Mouse (Mus musculus) frontal cortex, postnatal 25 days (tissue): ENCODE measurements around the gene Msh6.
"Not testable (repeated sequence)": the region's sequence is repeated elsewhere in the genome, so short reads cannot be mapped to it uniquely, and the experiment has no call there.

Experiments used
- DNase-seq, 2 experiments: peaks; one replicate each; pipeline ENCODE4 v3.0.0; 2022; ENCODE audit warnings: low spot score in 2 of 2

The Msh6 gene

DNA sequence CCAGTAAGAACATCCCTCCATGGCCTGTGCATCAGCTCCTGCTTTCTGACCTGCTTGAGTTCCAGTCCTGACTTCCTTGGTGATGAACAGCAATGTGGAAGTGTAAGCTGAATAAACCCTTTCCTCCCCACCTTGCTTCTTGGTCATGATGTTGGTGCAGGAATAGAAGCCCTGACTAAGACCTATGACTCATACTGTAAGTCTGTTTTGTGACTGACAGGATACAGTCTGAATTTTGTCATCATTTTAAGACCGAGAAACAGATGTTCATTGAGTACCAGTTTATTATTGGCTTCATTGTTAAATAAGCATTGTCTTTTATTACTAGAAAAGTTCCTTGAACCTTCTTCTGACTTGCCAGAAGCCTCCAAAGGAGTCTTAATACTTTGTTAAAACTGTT lies 4.8 kb downstream of the Msh6 start:
- not testable (repeated sequence) for DNase-seq

DNA sequence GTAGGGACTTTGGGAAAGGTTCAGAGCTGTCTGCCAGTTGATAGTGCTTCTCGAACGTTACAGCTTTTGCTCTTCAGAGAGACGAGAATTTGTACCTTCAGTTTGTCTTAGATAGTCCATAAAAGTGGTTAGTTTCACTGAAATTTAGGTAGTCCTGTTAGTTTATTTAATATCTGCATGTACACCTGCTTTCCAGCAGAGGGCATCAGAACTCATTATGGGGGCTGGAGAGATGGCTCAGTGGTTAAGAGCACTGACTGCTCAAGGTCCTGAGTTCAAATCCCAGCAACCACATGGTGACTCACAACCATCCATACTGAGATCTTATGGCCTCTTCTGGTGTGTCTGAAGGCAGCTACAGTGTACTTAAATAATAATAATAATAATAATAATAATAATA lies 7.2 kb downstream of the Msh6 start:
- DNase-seq, result no peak

DNA sequence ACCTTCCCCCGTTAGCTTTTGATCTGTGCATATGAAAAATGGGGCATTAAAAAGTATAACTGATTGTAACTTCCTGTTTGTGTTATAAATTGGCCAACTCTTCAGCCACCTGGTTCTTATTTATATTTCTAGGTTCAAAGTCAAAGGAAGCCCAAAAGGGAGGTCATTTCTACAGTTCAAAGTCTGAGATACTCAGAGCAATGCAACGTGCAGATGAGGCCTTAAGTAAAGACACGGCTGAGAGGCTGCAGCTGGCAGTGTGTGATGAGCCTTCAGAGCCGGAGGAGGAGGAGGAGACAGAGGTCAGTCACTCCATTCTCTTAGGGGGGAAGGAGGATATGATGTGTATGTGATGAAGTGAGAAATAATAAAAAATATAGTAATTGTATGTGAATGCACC lies 8.5 kb downstream of the Msh6 start:
- DNase-seq, result no peak

DNA sequence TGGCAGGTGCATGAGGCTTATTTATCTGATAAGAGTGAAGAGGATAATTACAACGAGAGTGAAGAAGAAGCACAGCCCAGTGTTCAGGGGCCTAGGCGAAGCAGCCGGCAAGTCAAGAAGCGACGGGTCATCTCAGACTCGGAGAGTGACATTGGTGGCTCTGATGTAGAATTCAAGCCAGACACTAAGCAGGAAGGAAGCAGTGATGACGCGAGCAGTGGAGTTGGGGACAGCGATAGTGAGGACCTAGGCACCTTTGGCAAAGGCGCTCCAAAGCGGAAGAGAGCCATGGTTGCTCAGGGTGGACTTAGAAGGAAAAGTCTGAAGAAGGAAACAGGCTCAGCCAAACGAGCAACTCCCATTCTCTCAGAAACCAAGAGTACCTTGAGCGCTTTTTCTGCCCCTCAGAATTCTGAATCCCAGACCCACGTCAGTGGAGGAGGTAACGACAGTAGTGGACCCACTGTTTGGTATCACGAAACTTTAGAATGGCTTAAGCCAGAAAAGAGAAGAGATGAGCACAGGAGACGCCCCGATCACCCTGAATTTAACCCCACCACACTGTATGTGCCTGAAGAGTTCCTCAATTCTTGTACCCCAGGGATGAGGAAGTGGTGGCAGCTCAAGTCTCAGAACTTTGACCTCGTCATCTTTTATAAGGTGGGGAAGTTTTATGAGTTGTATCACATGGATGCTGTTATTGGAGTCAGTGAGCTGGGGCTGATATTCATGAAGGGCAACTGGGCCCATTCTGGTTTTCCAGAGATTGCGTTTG lies 9.8 kb downstream of the Msh6 start:
- no peak for DNase-seq

DNA sequence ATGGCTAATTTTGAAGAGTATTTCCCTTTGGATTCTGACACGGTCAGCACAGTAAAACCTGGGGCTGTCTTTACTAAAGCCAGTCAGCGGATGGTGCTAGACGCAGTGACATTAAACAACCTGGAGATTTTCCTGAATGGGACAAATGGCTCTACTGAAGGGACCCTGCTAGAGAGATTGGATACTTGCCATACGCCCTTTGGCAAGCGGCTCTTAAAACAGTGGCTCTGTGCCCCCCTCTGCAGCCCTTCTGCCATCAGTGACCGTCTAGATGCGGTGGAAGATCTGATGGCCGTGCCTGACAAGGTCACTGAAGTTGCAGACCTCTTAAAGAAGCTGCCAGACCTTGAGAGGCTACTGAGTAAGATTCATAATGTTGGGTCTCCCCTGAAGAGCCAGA lies 11.1 kb downstream of the Msh6 start:
- DNase-seq, result no peak

DNA sequence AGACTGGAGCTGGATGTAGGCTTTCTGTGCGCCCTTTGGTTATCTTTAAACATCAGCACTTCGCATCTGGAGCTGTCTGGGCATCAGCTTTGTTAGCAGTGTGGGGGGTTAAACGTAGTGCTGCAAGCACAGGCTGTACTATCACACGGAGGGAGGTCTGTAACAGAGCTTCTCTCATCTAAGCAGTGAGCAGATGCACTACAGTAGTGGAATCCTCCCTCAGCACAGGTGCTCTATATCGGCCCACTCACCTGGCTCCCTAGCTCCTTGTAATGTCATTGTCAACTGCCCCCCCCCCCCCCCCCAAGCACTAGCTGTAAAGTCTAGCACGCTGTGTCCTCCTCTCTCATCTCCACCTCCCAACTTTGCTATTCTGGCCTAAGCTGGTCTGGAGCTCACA lies 12.6 kb downstream of the Msh6 start:
- no peak for DNase-seq

DNA sequence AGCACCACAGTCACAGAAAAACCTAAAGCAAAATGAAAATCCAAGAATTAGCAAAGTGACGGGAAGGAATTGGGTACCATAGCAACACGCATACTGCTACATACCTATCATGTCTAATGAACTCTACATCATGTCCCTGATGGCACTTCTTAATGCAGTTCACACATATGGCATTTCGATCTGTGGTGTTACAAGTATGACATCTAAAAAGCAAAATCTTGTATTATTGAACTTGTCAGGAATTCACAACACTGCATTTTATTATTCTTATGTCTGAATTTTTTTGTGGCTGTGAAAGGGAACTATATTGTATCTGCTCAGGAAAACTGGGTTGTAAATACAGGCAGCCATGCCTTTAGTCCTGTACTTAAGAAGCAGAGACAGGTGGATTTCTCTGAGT lies 17.3 kb downstream of the Msh6 start:
- DNase-seq, result no peak

DNA sequence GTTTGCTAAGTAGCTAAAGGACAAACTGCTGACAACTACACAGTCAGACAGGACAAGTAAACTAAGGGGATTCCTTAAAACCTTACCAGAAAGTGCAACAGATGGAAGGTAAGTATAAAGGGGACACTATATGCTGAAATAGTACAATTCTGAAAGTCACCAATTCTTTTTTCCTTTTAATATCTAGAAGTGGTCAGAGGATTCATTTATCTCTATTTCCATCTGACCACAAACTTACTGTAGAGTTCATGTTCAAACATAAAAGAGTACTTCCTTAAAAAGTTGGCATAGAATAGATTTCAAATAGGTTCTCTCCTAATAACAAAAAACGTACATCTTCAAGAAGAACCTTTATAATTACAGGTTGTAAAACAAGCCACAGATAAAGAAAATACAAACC lies 18.5 kb downstream of the Msh6 start:
- no peak for DNase-seq

DNA sequence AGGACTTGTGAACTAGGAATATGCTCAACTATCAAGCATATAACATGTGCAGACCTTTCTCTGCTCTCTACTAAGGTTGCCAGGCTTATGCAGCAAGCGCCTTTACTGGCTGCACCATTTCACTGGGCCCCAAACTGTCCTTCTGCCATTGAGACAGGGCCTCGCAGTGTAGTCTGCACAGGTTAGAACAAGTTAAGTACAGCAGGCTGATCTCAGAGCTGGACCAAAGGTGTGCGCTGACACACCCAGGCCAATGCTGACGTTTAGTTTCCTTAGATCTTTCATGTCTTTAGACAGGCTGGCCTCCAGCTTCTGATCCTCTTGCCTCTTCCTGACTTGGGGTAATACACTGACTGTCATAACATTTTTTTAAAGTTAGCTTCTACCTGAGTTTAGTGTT lies 22.9 kb downstream of the Msh6 start:
- DNase-seq, result no peak

DNA sequence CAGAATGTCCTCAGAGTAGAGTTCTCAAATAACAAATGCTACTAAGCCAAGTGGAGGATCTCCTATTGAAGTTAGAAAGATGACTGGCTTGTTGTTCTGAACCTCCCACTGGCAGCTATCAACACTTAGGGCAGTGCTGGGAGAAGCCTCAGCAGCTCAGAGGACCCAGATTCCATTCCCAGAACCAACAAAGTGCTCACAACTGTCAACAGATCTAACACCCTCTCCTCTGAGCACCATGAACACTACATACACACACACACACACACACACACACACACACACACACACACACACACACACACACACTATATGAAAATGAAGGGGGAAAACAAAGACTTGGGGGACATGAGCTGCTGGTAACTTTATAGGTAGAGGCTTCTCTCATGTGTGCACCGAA lies 30.0 kb downstream of the Msh6 start:
- no peak for DNase-seq

DNA sequence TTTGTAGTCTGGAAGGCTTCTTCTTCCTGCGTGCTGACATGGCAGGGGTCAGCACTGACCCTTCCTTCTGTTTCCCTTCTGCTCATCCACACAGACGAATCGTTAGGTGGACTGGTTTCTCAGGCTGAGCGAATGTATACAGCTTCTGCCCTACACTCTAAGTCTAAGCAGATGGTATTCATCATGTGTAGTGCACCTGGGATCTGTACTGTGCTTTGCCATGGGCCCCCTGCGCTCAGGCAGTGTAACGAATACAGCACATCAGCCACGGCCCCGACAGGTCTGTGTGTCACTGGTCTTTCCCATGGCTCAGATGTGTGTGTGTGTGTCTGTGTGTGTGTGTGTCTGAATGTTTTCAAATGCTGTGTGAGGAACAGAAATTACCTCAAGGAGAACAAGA lies 32.1 kb downstream of the Msh6 start:
- DNase-seq, result no peak

DNA sequence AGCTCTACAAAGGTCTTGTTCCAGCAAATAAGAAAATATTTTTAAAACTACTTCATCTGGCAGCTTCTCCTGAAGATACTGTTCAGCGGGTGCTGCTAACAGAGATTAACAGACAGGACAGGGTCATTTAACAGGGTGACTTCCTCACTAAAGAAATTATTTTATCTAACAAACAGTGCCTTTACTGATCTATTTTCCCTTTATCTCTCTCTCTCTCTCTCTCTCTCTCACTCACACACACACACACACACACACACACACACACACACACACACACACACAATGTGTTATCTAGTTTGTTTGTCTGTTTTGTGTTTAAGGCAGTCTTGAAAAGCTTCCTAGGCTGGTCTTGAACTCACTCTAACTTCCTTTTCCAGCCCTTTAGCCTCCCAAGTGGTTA lies 39.6 kb downstream of the Msh6 start:
- no peak for DNase-seq

DNA sequence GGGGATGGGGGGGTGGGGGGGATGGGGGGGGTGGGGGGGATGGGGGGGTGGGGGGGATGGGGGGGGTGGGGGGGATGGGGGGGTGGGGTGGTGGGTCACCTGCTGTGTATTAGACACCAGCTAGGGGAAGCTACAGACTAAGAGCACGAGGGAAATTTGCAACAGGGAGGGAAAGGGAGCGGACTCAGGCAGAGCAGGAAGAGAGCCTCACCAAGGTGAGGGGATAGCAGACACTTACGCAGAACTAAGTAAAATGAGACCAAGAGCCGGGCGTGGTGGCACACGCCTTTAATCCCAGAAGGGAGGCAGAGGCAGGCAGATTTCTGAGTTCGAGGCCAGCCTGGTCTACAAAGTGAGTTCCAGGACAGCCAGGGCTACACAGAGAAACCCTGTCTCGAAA lies 41.2 kb downstream of the Msh6 start:
- not testable (repeated sequence) for DNase-seq

DNA sequence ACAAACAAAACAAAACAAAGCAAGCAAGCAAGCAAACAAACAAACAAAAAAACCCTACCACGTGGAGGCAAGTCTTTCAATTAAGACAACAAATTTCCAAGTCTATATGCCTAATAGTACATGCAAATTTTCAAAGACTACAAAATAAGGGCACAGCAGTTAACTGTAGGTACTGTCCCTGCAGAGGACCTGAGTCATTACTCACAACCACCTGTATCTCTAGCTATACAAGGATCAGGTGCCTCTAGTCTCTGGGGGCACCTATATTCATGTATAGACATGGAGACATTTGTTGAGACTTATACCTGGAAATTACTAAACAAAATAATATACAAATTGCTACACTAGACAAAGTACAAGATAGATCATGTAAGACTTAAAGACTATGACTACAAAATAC lies 49.1 kb downstream of the Msh6 start:
- no peak for DNase-seq

DNA sequence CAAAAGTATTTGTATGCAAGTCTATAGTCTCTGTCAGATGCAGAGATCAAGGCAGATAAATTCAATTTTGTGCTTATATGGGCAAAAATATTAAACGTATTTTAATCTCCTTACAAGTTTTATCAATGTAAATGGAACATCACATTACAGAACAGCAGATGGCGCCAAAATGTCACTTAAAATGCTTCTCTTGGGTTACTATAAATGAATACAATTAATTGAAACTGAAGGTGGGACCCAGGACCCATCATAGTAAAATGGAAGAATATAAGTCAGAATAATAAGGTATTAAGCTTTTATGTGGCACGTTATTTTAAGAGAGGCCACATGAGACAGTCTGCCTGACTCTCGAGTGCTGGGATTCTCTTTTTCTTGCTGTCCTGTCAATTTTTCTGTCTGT lies 50.4 kb downstream of the Msh6 start:
- no peak for DNase-seq

DNA sequence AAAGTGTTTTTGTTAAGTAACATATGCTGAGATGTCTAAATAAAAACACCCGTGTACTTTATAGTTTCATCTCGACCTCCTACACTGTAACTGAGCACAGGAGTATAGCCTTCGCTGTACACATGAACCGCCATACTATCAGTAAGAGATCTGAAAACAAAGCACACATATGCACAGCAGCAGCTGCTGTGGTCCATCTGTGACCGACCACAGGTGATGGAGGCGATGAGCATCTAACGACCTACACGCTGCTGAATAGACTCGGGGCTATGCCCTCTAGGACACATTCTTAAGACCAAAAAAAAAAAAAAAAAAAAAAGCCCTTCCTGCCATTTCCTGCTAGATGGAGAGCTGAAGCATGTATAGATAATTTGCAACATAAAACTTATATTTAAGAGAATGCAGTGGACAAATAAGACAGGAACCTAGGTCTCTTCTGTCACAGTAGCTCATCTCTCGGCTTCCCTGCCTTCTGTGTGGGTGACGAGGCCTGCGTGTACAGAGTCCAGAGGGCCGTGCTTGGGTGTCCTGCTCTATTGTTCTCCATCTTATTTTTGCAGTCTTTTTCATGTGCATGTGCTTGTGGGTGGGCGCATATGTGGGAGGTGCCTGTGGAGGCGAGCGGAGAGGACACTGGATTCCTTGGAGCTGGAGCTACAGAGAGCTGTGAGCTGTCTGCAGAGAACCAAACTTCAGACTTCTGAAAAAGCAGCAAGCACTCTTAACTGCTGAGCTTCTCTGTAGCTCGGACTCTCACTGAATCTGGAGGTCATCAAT lies 54.5 kb downstream of the Msh6 start:
- peak in 1 of 2 experiments; percentile 9 for DNase-seq

DNA sequence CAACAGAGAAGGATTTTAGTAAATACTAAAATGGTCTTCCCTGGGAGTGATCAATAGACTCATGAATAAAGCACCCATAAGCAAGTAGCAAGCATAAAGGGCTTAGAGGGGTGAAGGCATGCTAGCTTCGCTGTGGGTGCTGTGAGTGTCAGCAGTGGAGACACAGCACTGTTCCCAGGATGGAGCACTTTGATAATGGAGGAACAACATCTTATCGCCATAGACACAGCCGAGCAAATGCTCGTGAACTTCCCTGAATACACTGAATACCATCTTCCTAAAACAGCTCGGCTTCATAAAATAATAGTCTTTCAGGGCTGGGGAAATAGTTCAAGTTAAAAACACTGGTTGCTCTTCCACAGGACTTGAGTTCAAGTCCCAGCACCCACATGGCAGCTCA lies 56.9 kb downstream of the Msh6 start:
- DNase-seq, result no peak

DNA sequence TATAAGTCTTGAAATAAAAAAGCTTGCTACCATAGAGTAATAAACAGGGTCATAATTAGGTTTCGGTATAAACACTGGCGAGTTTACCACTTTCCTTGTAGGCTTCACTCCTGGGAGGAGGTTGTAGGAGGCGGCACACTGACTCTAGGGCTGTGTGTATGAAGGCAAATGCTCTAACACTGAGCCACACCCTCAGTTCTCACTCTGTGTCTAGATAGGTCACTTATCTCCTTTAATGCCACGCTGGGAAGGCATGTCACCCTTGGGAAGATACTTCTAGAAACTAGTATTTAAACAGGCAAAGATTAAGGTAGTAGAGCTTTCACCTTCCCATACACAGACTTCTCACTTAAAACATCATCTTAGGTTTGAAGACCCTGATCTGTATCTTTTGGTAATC lies 59.6 kb downstream of the Msh6 start:
- no peak for DNase-seq
